Mouse (Mus musculus) kidney, postnatal 36 days (tissue): ENCODE results near the gene Cobl.

Experiments used
- DNase-seq, 2 experiments: peaks; one replicate each; pipeline ENCODE4 v3.0.0; 2021 to 2022; ENCODE audit warnings: mixed read lengths in 2 of 2

Gene Cobl

GRCm38 (mm10) chr11:12381096-12381495 is 83.7 kb downstream of the Cobl start:
- DNase-seq, result no peak

- DNase-seq, result no peak
Measured at GRCm38 (mm10) chr11:12376628-12377027, 88.1 kb downstream of the Cobl start.

GRCm38 (mm10) chr11:12373106-12374098 is 91.4 kb downstream of the Cobl start:
- peak; percentile 81 to 93 for DNase-seq

DNA sequence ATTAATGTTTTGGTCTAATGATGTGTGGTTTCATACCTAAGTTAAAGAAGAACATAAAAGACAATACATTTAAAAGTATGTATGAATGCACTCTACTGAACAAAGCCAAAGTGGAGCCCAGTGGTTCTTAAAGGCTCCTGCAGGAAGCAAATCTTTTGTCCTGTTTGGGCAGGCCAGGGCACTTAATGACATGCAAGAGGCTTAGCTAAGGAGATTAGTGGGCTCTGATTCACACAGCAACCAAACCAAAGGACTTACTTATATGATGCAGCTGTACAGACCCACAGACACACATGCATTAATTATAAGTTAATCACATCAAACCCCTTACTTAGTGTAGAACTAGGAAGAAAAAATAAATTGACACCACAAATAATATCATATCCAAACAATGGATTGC is 93.8 kb downstream of the Cobl start:
- no peak for DNase-seq

DNA sequence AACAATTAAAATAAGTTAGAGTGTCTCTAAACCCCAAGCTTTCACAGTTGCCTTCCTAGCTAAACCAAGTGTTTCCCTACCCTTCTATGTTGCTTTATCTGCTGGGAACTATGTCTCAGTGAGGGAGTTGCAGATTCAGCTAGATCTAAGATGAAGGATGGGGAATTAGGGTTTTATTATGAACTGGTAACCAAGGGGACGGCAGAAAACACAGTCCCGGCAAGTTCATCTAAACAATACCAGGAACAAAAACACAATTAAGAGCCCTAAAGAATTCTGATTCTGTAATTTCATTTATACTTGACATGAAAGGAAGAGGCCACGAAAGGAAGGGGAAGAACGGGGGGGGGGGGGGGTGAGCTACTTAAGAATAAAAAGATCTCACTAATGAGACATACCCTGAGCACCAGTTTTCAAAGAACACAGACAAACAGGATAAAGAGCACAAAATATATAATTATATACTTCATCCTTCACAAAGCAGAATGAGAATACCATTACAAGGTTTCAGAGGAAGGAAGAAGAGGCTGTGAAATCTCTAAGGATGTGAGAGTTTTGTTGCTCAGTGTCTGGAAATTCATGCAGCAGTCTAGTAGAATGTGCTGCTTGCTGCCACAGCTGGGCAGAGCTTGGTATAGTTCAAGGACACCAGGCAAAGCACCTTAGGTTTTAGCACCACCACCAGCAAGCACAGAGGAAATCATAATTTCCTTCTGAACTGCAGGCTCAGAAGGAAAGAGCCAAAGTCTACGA is 97.2 kb downstream of the Cobl start:
- DNase-seq, result no peak

- DNase-seq, result peak; percentile 71 to 75
Measured at GRCm38 (mm10) chr11:12359336-12360000, 105.3 kb downstream of the Cobl start.

DNA sequence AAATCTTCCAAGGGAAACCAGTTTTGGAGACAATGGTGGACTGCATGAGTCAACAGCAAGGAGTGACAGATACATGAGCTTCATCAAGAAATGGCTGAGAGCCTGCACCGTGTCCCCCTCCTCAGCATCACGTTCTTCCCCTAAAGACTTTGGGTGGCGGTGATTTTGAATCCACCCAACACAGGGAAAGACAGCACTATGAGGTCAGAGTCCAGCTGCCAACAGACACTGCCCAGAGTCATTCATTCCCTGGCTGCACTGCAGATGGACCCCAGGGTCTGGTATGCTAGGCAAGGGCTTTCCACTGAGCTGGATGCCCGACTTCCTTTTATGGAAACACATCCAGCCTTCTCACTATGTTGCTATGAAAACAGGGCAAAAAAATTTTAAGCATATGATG is 106.2 kb downstream of the Cobl start:
- DNase-seq, result no peak

GRCm38 (mm10) chr11:12355681-12356080 is 109.1 kb downstream of the Cobl start:
- DNase-seq, result peak; percentile 78 to 82

DNA sequence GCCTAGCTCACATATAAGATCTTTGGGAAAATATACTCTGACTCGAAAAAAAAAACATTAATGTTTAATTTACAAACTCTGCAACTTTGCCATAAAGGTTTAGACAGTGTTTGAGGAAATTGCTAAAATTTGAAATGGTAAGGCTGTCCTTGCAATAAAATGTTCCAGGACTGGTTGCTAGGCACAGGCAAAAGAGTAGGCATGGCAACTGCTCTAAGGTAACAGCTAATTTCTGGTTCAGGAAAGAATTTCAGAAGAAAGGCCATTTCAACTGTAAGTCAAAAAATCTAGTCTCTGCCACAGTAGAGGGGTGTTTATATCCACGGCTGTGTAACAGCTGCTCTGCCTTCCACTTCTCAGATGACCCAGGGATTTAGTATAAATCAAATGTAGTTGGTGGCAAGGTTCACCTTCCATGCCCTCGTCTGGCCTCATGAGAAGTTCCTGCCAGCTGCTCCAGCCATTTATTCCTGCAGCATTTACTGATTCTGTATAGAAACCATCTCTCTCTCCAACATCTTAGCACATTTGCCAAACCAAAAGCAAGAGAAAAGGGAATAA is 113.7 kb downstream of the Cobl start:
- DNase-seq, result no peak

DNA sequence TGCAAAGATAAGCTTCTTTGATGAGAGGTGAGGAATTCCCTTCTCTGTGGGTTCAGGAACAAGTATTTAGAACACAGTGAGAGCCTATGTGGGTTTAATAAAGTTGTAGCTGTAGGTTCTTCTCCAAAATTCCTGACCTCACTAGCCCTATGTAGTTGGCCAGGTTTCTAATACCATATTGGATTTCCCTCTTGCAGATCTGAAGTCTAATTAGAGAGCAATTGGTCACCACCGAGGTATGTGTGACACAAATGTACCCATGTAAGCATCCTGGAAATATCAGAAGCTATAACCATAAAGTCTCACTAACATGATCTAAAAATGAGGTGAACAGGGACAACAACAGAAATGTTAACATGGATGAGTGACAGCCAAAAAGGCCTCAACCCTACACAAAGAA is 114.7 kb downstream of the Cobl start:
- no peak for DNase-seq

DNA sequence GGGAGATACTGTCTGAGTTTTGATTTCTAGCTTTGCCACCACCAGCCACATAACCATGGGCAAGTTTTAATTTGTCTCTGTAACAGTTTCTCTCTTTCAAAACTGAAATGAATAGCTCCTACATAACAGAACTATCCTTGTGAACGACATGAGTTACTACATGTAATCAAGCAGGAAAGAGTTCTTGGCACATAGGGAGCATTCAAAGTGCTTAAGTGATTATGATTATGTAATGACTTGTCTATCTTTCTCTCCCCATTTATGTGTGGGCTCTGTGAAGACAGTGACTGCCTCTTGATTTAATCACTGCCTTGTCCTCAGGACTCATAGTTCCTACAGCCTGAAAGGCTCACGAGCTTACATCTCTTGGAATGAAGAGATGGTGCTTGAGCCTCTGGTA is 118.3 kb downstream of the Cobl start:
- DNase-seq, result no peak

GRCm38 (mm10) chr11:12343686-12344085 is 121.1 kb downstream of the Cobl start:
- no peak for DNase-seq

- no peak for DNase-seq
Measured at GRCm38 (mm10) chr11:12340697-12341096, 124.1 kb downstream of the Cobl start.

DNA sequence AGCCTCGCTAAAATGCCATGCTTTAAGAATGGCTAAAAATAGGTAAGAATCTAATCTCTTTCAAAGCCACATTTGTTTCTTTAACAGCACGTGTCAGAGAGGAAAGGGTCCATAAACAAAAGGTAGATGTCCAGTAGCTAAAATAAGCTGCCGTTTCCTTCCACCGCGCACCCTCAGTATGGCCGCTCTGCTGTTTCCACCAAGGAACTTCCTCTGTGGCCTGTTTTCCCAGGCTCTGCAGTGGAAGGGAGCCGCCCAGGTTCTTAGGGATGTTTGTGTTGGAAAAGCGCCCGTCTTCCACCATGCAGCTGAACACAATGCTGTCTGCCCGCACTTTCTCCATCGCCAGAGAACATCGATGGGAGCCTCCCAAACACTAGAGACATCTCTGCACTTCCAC is 128.6 kb downstream of the Cobl start:
- peak; percentile 78 to 86 for DNase-seq

GRCm38 (mm10) chr11:12331997-12332396 is 132.8 kb downstream of the Cobl start:
- peak; percentile 44 to 64 for DNase-seq

GRCm38 (mm10) chr11:12321445-12321844 is 143.3 kb downstream of the Cobl start:
- no peak for DNase-seq

- no peak for DNase-seq
Measured at GRCm38 (mm10) chr11:12319318-12319717, 145.4 kb downstream of the Cobl start.

- no peak for DNase-seq
Measured at GRCm38 (mm10) chr11:12315670-12316069, 149.1 kb downstream of the Cobl start.

GRCm38 (mm10) chr11:12314278-12315043 is 150.3 kb downstream of the Cobl start:
- DNase-seq, result peak; percentile 55 to 75

DNA sequence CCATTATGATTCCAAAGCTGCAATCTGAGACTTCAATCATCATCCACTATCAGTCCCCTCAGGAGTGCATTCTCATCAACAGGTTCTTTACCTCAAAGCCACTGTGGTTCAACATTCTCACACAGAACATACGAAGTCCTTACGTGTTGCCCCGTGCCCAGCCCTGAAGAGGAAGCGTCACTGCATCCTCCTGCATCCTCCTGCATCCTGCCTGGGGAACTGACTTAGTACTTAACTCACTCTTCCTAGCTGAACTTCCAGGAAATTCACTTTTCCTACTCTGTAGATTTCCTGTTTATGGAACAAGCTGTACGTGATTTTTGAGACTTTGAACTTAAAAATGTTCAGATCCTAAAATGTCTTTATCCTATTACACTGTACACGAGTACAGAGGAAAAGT is 153.3 kb downstream of the Cobl start:
- no peak for DNase-seq

DNA sequence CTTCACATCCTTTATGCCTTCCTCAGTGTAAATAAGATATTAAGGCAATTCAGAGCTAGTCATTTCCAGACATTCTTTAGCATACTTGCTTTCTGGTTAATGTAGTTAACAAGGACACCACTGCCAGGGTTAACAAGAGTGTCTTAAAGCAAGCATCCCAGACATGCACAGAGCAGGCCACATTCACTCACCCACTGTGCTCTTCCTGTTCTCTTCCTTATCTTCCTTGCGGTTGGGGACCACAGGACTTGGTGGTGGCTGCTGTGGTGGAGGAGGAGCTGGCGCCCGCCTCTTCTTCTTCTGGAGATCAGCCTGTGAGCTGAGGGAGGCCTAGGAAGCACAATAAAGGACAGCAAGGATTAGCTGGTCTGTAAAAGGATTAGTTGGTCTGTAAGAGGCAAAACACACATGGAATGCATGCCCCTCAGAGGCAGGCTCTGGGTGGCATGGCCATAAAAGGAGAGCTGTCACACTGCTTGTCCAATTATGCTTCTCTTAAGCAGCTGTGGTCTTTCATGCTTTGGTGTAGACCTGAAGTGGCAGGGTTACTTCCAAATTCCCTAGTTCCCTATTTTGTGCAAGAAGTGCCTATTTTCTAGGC is 155.2 kb downstream of the Cobl start:
- DNase-seq, result no peak

DNA sequence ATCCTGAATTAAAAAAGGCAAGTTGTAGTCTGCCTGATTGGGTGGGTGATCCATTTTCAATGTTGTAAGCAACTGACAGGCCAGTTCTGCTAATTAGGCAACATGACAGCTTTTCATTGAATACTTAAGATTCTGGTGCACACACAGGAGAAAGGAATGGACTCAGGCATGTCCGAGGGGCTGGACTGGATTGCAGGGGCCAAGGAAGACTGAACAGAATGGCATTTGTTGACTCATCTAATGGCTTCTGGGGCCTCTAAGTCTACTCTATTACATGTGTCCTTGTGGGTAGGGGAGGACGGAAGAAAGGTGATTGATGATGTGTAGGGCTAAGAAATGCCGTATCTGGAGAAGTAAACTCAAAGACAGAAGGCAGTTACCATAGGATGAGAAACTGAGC is 159.9 kb downstream of the Cobl start:
- DNase-seq, result no peak
